Mouse (Mus musculus): Measurements from ENCODE around the gene Hoxc4. TPM values are rescaled to one million over a fixed set of nuclear protein-coding genes. Genes with fewer than 3 reads are reported as not detected.

The Hoxc4 gene
- polyA plus RNA-seq, 1 experiment from 2014 or later: 4.9 TPM

DNA sequence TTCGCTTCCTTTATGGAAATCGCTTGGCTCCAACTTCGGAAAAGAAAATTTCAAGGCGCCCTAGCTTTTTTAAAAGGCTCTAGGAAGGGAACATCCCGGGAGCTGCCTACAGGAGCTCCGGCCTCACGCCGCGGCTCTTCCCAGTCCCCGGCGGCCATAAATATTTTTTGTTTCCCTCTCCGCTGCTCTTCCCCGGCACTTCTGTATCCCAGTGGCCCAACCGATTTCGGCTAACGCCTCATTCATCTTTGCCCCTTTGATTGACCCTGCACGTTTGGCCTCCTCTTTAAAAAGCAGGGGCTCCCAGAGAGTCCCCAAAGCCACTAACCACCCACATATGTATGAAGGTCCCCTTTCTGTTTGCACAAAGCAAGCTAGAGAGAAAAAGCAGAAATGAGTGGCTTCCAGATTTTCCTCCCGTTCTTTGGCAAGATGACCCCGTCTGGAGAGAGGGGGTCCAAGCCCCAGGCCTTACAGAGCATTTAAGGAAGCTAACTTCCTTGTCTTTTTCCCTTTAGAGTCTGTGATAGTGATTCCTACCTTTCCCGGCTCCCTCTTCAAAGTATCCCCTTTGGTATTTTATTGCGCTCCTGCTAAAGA is 40.8 kb downstream of the Hoxc4 start:
- no peak for ATAC-seq (ENCODE audit: low FRiP score, low read depth)
- Histone ChIP-seq H3K4me3 (no peak overlapping the region), H3K4me2 (replicated peaks) (peak overlapping the region; percentile 10; the same call in 1 of the 2 replicates), H3K9me3 (no peaks in the 10 kb centered on the region), H3K9ac (no peak overlapping the region), H3K36me3 (no peaks in the 10 kb centered on the region), H3K27me3 (peaks cover 95% of the 10 kb centered on the region), H3K27ac (no peak overlapping the region), H3K4me1 (peaks cover 26% of the 10 kb centered on the region)
- 5% methylated on average over 21 of the region's 21 CpGs for WGBS

DNA sequence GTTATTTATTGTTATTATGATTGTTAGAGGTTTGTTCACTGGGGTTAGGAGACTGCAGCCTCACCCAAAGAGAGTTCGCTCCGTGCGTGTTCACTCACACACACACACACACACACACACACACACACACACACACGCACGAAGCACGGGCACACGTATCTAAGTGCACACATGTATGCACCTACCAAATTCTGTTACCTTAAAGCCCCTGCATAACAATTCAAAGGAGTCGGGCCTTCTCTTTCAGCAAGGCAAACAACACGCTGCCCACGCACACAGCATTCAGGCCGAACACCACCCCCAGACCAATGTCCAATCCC is 41.2 kb downstream of the Hoxc4 start:
- WGBS: 14% methylated on average over 11 of the region's 11 CpGs
- Histone ChIP-seq H3K9me3 (no peaks in the 10 kb centered on the region), H3K4me1 (peaks cover 26% of the 10 kb centered on the region), H3K4me2 (replicated peaks) (peak overlapping the region; percentile 50), H3K27ac (no peak overlapping the region), H3K9ac (no peak overlapping the region), H3K27me3 (peaks cover 95% of the 10 kb centered on the region), H3K4me3 (no peak overlapping the region), H3K36me3 (no peaks in the 10 kb centered on the region)
- no peak for ATAC-seq (ENCODE audit: low FRiP score, low read depth)

DNA sequence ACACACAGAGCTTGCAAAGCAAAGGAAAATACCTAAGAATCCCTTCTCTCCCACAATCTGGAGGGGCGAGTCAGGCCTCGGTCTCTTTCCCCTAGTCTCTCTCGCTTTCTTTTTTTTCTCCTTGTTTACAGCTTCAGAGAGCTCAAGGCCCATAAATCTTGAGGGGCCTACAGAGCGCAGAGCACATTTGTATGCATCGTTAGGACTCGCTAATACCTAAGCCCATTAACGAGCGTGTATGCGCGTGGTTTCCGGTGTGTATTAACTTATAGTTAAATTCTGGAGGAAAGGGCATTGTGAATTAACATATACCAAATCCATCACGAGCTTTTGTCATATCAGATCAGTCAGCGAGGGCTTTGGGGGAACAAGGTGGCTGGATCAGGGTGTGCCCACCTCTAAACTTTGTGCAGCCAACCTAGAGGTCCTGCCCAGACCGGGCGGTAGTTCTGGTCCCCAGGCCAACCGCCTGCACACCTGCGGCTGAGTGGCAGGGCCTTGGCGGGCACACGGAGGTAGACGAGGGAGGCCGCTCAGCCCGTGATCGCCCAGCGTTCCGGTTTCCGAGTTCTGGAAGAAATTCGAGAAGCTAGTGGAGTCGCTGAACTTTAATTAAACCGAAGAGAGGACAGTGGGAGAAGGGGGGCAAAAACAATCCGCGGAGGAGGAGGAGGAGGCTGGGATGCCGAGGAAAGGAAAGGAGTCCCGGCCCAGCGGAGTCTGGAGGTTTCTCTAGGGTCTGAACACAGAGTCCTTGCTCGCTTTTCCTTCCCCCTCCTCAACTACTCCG is 41.8 kb downstream of the Hoxc4 start:
- H3K36me3 ChIP-seq: no peaks in the 10 kb centered on the region
- H3K9ac ChIP-seq: no peak overlapping the region
- peaks cover 26% of the 10 kb centered on the region for H3K4me1 ChIP-seq
- ATAC-seq (ENCODE audit: low FRiP score, low read depth): 0 out of 2 replicates have a peak, but pooled peaks have one; percentile 39
- WGBS: 6% methylated on average over 36 of the region's 36 CpGs
- H3K27ac ChIP-seq: no peak overlapping the region
- peak overlapping the region; percentile 50 for H3K4me2 ChIP-seq (replicated peaks)
- H3K9me3 ChIP-seq: no peaks in the 10 kb centered on the region
- H3K4me3 ChIP-seq: peak overlapping the region; percentile 21
- peaks cover 95% of the 10 kb centered on the region for H3K27me3 ChIP-seq

DNA sequence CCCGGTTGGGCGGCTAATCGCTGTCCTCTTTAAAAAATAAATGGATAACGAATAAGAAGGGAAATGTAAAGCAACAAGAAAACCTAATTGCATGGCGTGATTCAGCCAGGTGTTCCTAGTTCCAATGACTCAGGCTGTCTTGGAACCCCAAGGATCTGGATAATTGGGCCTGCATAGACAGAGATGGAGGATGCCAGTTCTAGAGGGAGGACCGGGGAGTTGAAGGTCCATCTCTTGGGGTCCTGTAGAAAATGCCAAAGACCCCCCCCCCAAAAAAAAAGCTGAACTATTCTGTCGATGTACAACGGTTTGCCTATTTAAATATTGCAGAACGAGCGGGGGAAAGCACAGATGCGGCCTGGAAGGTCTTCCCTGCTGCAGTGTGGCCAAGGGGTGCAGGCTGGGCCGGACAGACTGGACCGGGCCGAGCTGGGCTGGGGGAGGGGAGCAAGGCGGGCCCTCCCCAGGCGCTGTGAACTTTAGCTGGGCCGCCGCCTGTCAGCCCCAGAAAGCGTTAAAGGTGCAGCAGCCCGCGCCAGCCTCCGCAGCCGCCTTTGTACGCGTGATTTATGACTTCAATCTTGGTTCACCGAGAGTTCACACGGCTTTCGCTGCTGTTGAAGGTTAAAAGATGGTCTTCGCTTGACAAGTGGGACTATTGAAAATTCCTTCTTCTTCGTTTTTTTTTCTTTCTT is 42.5 kb downstream of the Hoxc4 start:
- Histone ChIP-seq H3K4me1 (peaks cover 26% of the 10 kb centered on the region), H3K27ac (no peak overlapping the region), H3K4me3 (peak overlapping the region; percentile 10; the same call in 1 of the 2 replicates), H3K4me2 (replicated peaks) (peak overlapping the region; percentile 50), H3K27me3 (peaks cover 95% of the 10 kb centered on the region), H3K36me3 (no peaks in the 10 kb centered on the region), H3K9me3 (no peaks in the 10 kb centered on the region), H3K9ac (no peak overlapping the region)
- 3% methylated on average over 30 of the region's 30 CpGs for WGBS
- ATAC-seq (ENCODE audit: low FRiP score, low read depth): no peak

DNA sequence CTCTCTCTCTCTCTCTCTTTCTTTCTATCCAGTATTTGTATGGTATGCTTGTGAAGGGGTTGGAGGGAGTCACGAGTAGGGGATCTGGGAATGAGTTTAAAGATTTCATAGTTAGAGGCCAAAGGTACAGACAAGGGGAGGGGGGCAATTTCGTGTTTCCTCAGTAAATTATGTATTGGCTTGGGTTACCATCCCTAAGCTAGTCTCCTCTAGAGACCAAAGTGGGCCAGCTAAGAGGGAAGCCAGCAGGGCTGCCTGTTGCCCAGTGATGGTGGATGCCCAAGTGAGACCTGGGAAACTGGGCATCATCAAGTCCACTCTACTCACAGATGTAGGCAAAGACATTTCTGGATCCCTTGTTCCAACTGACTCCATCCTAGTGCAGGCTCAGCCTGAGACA is 43.3 kb downstream of the Hoxc4 start:
- no peak overlapping the region for H3K27ac ChIP-seq
- peaks cover 95% of the 10 kb centered on the region for H3K27me3 ChIP-seq
- H3K4me2 ChIP-seq (replicated peaks): no peak overlapping the region
- H3K36me3 ChIP-seq: no peaks in the 10 kb centered on the region
- H3K9me3 ChIP-seq: no peaks in the 10 kb centered on the region
- H3K4me1 ChIP-seq: peaks cover 26% of the 10 kb centered on the region
- no peak overlapping the region for H3K9ac ChIP-seq
- H3K4me3 ChIP-seq: no peak overlapping the region
- no peak for ATAC-seq (ENCODE audit: low FRiP score, low read depth)
- WGBS: 13% methylated on average over 2 of the region's 2 CpGs

DNA sequence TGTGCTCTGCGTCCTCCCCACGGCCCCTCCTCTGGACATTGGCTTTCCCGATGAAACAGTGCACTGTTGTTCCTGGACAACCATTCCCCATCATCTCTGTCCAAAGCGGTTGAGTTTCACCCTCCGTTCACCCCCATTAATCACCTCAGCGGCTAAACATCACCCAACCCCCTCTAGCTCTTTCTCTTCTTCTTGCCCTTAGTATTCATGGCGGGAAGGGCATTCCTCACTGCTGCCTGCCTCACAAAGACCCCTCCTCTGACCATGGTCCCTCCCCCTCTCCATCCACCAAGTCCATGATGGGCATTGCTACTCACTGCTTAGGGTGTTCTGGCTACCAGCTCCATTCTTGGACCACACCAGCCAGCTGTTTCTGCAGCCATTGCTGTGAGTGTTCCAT is 46.9 kb downstream of the Hoxc4 start:
- Histone ChIP-seq H3K9ac (no peak overlapping the region), H3K4me3 (no peak overlapping the region), H3K27me3 (peaks cover 99% of the 10 kb centered on the region), H3K27ac (no peak overlapping the region), H3K4me1 (peaks cover 20% of the 10 kb centered on the region), H3K9me3 (no peaks in the 10 kb centered on the region), H3K4me2 (replicated peaks) (no peak overlapping the region), H3K36me3 (no peaks in the 10 kb centered on the region)
- ATAC-seq (ENCODE audit: low FRiP score, low read depth): no peak
- 11% methylated on average over 7 of the region's 7 CpGs for WGBS

DNA sequence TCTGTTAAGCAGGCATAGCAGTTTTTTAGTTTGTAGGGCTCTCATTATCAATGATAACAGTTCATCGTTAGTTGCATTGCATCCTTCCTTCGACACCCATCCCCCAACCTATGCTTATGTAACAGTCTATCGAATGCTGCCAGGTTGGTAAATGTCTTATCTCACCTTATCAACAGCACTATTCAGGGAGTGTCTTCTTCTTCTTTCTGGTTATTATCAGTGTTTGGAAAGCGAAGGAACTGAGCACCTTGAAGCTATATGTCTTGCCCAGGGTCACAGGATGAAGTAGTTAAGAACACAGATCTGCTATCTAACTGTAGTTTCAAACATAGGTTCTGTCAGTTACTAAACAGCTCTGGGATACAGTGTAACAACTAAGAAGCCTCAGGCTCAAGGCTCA is 49.0 kb downstream of the Hoxc4 start:
- Histone ChIP-seq H3K9me3 (no peaks in the 10 kb centered on the region), H3K27me3 (peaks cover 96% of the 10 kb centered on the region), H3K4me1 (peaks cover 5% of the 10 kb centered on the region; the same call in 1 of the 2 replicates), H3K27ac (no peak overlapping the region), H3K9ac (no peak overlapping the region), H3K36me3 (no peaks in the 10 kb centered on the region), H3K4me2 (replicated peaks) (no peak overlapping the region), H3K4me3 (no peak overlapping the region)
- 53% methylated on average over 4 of the region's 4 CpGs for WGBS
- no peak for ATAC-seq (ENCODE audit: low FRiP score, low read depth)

DNA sequence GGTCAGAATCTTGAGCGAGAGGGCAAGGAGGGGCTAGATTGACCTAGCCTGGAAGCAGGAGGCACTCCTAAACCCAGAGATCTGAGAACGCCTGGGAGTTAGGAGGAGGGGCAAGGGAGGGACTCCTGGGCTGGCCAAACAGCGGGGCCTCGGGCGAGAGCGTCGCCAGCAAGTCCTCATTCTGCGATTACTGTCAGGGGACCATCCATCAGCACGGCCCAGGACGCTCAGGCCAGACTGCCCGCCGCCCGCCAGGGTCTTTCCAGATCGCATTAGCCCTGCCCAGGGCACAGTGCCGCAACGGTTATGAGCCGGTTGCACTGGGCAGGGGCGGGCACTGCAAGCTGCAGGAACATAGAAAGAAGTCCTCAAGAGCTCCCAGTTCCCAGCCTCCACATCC is 50.4 kb downstream of the Hoxc4 start:
- ATAC-seq (ENCODE audit: low FRiP score, low read depth): no peak
- Histone ChIP-seq H3K4me3 (peak overlapping the region; percentile 29), H3K4me1 (peaks cover 5% of the 10 kb centered on the region; the same call in 1 of the 2 replicates), H3K27me3 (peaks cover 85% of the 10 kb centered on the region), H3K9ac (peak overlapping the region; percentile 57), H3K4me2 (replicated peaks) (peak overlapping the region; percentile 61), H3K27ac (no peak overlapping the region), H3K36me3 (no peaks in the 10 kb centered on the region), H3K9me3 (no peaks in the 10 kb centered on the region)
- WGBS: 1% methylated on average over 18 of the region's 18 CpGs

DNA sequence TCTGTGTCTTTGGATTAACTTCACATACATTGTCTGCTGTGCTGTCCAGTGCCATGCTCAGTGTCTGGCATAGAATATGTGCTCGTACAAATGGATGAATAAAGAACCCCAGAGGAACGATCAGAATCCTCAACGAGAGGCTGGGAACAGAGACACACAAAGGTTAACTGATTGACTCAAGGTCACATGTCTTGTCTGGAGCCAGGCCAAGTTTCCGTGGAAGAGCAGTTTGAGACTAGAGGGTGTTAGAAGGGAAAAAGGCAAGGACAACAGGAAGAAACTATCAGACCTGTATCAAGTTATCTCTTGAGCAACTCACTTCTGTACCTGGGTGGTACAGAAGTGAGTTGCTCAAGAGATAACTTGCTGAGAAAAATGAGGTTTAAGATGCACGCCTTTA is 52.5 kb downstream of the Hoxc4 start:
- H3K9ac ChIP-seq: no peak overlapping the region
- no peaks in the 10 kb centered on the region for H3K36me3 ChIP-seq

DNA sequence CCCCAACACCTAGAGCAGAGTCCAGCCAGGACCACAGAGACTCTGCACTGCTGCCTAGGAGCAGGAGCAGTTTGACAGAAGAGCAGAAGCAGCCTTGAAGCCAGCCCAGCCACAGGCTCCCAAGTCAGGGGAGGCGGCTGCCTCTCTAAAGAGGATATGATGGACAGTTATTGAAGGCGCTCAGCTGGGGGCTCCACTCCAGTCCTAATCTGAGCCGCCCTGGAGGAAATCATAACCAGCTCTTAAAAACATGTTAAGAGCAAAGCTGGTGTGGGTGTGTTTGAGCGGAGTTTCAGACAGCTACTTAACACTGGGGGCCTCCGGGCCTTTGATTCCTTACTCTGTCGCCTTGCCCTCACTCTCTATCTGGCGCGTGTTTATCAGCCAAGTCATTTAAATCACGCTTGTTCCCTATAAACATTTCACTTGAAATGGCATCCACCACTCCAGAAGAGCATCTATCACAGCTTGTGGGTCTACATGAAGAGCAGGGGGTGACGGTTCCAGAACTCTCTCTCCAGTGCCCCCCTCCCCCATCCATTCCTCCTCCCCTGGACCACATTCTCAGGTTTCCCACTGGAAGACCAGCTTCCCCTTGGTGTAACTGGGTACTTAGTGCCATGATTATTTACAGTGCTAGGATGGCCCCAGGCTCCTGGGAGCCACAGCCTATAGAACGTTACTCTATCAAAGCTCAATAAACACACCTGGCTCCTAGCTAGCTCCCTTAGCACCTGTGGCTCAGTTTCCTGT is 56.1 kb downstream of the Hoxc4 start:
- Histone ChIP-seq H3K36me3 (no peaks in the 10 kb centered on the region), H3K9ac (peak overlapping the region; percentile 32; the same call in 1 of the 2 replicates), H3K4me1 (peaks cover 13% of the 10 kb centered on the region), H3K4me2 (replicated peaks) (peak overlapping the region; percentile 3; the same call in 1 of the 2 replicates), H3K27me3 (peaks cover 54% of the 10 kb centered on the region), H3K27ac (no peak overlapping the region), H3K9me3 (no peaks in the 10 kb centered on the region), H3K4me3 (no peak overlapping the region)
- WGBS: 14% methylated on average over 11 of the region's 11 CpGs
- ATAC-seq (ENCODE audit: low FRiP score, low read depth): peak; percentile 28; the same call in 1 of the 2 replicates

More for the DNA sequence above, 52.5 kb downstream of the Hoxc4 start:
- H3K27me3 ChIP-seq: peaks cover 79% of the 10 kb centered on the region
- no peaks in the 10 kb centered on the region for H3K9me3 ChIP-seq
- no peak overlapping the region for H3K4me3 ChIP-seq
- no peak overlapping the region for H3K27ac ChIP-seq
- ATAC-seq (ENCODE audit: low FRiP score, low read depth): no peak
- no peak overlapping the region for H3K4me2 ChIP-seq (replicated peaks)
- peaks cover 18% of the 10 kb centered on the region for H3K4me1 ChIP-seq
- 72% methylated on average over 5 of the region's 5 CpGs for WGBS

DNA sequence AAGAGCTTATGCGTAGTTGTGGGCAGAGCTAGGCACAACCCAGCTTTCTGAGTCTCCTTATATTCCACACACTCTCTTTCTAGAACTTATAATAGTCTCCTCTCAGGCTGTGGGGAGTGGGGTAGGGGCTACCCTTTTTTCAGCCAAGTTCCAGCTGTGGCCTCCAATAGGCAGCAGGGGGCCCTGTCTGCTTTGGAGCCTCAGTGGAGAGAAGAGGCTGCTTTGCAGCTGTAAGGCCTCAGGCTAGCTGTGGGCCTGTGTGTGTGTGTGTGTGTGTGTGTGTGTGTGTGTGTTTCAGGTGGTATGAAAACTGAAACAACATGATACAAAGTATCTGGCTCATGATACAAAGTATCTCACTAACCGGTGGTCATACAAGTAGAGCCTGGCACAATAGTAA is 58.9 kb downstream of the Hoxc4 start:
- Histone ChIP-seq H3K4me3 (no peak overlapping the region), H3K9ac (no peak overlapping the region), H3K27ac (no peak overlapping the region), H3K4me1 (peaks cover 13% of the 10 kb centered on the region), H3K27me3 (peaks cover 45% of the 10 kb centered on the region), H3K9me3 (no peaks in the 10 kb centered on the region), H3K4me2 (replicated peaks) (no peak overlapping the region), H3K36me3 (no peaks in the 10 kb centered on the region)
- no peak for ATAC-seq (ENCODE audit: low FRiP score, low read depth)
- 70% methylated on average over 2 of the region's 2 CpGs for WGBS

DNA sequence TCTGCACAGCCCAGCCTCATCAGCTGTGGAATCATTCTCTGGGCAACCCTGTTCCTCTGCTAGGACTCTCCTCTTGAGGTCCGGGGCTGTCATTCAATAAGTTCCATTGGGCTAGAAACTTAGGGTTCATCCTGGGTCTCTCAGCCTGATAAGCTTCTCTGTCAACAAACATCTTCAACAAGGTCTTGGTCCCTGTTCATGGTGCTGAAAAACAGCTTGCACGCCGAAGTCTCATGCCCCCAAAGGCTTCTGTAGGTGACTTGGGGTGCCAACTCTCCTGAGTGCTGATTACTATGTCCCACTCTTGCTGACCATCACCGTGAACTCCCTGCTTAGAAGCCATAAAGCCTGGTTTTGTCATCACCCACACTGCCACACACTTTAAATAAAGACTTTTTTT is 63.9 kb downstream of the Hoxc4 start:
- Histone ChIP-seq H3K27ac (no peak overlapping the region), H3K4me2 (replicated peaks) (no peak overlapping the region), H3K9ac (no peak overlapping the region), H3K9me3 (no peaks in the 10 kb centered on the region), H3K4me1 (peaks cover 22% of the 10 kb centered on the region), H3K27me3 (peaks cover 67% of the 10 kb centered on the region), H3K36me3 (no peaks in the 10 kb centered on the region), H3K4me3 (no peak overlapping the region)
- WGBS: 60% methylated on average over 4 of the region's 4 CpGs
- ATAC-seq (ENCODE audit: low FRiP score, low read depth): no peak
